Mouse (Mus musculus): ENCODE measurements around the gene Zfp618.

DNA sequence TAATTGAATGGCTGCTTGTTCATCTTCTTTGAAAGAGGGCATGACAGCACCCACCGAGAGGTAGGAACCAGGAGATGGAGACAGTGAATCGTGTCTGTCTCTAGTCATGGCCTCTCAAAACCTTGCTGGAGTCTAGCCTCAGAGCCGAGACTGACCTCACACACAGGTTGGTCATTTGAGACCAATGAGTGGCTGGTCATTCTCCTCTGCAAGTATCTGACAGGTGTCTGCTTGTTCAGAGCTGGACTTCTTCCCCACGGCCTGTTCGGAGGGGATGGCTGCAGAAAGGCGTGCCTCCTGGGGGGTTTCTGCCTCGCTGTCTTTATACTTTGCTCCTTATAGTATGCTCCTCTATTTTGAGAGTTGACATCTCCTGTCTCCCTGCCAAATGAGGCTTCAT is 70.6 kb downstream of the Zfp618 start:
- TF ChIP-seq CTCF (IDR thresholded peaks at IDR 0.05; ENCODE audit: low read depth, low read length) (no peak), GATA1 (IDR thresholded peaks at IDR 0.05; ENCODE audit: borderline replicate concordance, low read length) (no peak), TAL1 (conservative IDR thresholded peaks at IDR 0.05; ENCODE audit: low read depth, low read length) (no peak), POLR2AphosphoS5 (IDR thresholded peaks at IDR 0.05; ENCODE audit: insufficient replicate concordance, low read depth, low read length) (no peak)

Measured in G1E (cell line).